Mouse (Mus musculus) MEL (cell line): ENCODE data around the gene Adcy4. TPM values are rescaled to one million over a fixed set of nuclear protein-coding genes. Genes with fewer than 3 reads are reported as not detected.

Source experiments
- DNase-seq: peaks from one replicate; pipeline ENCODE4 v3.0.0; 2011; ENCODE audit warnings: low read depth, low spot score
- H3K27ac ChIP-seq: 2 replicates; pipeline ENCODE4 v1.5.1; 2012; ENCODE audit warnings: low read depth, mild to moderate bottlenecking, control low read depth, low read length, moderate library complexity; ENCODE audit not compliant: control insufficient read depth
- H3K27me3 ChIP-seq, 2 experiments: fragments of 150-350 bp in 1 of 2; sonication (generic) in 1 of 2; 2 replicates each; pipeline ENCODE4 v1.6.1; 2012; ENCODE audit warnings: low read length in 2 of 2, mild to moderate bottlenecking in 2 of 2, improper control_type of control experiment in 1 of 2, moderate library complexity in 1 of 2; ENCODE audit not compliant: insufficient read depth in 2 of 2, control insufficient read depth in 1 of 2
- H3K36me3 ChIP-seq, 2 experiments: 2 replicates each; pipeline ENCODE4 v1.6.1; 2012 to 2014; ENCODE audit warnings: low read length in 2 of 2, improper control_type of control experiment in 1 of 2, inconsistent platforms in 1 of 2, mild to moderate bottlenecking in 1 of 2; ENCODE audit not compliant: insufficient read depth in 2 of 2, control insufficient read depth in 1 of 2
- H3K4me1 ChIP-seq, 2 experiments: fragments of 150-350 bp in 1 of 2; sonication (generic) in 1 of 2; 2 replicates each; pipeline ENCODE4 v1.6.1; 2012; ENCODE audit warnings: low read length in 2 of 2, improper control_type of control experiment in 1 of 2, mild to moderate bottlenecking in 1 of 2; ENCODE audit not compliant: insufficient read depth in 2 of 2, control insufficient read depth in 1 of 2
- H3K4me3 ChIP-seq, 2 experiments: fragments of 150-350 bp in 1 of 2; sonication (generic) in 1 of 2; 2 replicates each; pipeline ENCODE4 v1.5.1; 2012; ENCODE audit warnings: low read depth in 2 of 2, low read length in 2 of 2, mild to moderate bottlenecking in 2 of 2, moderate library complexity in 2 of 2, control low read depth in 1 of 2, improper control_type of control experiment in 1 of 2; ENCODE audit not compliant: control insufficient read depth in 1 of 2, insufficient read depth in 1 of 2
- H3K79me2 ChIP-seq: 2 replicates; pipeline ENCODE4 v1.6.1; 2012; ENCODE audit warnings: mild to moderate bottlenecking, low read length, moderate library complexity; ENCODE audit not compliant: control insufficient read depth, poor library complexity, insufficient read depth
- H3K9ac ChIP-seq: 2 replicates; pipeline ENCODE4 v1.6.1; 2012; ENCODE audit warnings: low read depth, mild to moderate bottlenecking, control low read depth, low read length, moderate library complexity; ENCODE audit not compliant: control insufficient read depth, poor library complexity, severe bottlenecking
- H3K9me3 ChIP-seq: fragments of 150-350 bp; sonication (generic); replicated peaks from 2 replicates; pipeline ENCODE4 v1.6.1; 2012; ENCODE audit warnings: mild to moderate bottlenecking, low read length, improper control_type of control experiment, moderate library complexity; ENCODE audit not compliant: insufficient read depth
- BHLHE40 ChIP-seq: IDR thresholded peaks from 2 replicates; pipeline ENCODE4 v1.6.1; 2012; ENCODE audit warnings: low read depth, mild to moderate bottlenecking, inconsistent platforms, low read length, improper control_type of control experiment, borderline replicate concordance
- E2F4 ChIP-seq: IDR thresholded peaks from 2 replicates; pipeline ENCODE4 v1.6.1; 2011; ENCODE audit warnings: low read depth, low read length, improper control_type of control experiment, borderline replicate concordance
- ETS1 ChIP-seq: IDR thresholded peaks from 2 replicates; pipeline ENCODE4 v1.6.1; 2012; ENCODE audit warnings: low read depth, mild to moderate bottlenecking, inconsistent platforms, low read length, improper control_type of control experiment, moderate library complexity
- GABPA ChIP-seq: IDR thresholded peaks from 2 replicates; pipeline ENCODE4 v1.6.1; 2012; ENCODE audit warnings: low read depth, mild to moderate bottlenecking, inconsistent platforms, low read length, improper control_type of control experiment, moderate library complexity
- HCFC1 ChIP-seq: IDR thresholded peaks from 2 replicates; pipeline ENCODE4 v1.6.1; 2012; ENCODE audit warnings: low read depth, mild to moderate bottlenecking, inconsistent platforms, low read length, improper control_type of control experiment, moderate library complexity
- KAT2A ChIP-seq: conservative IDR thresholded peaks from 2 replicates; pipeline ENCODE4 v1.6.1; 2012; ENCODE audit warnings: low read depth, low read length, improper control_type of control experiment, inconsistent platforms
- MAX ChIP-seq: IDR thresholded peaks from 2 replicates; pipeline ENCODE4 v1.6.1; 2011; ENCODE audit warnings: low read length, improper control_type of control experiment
- MYB ChIP-seq: IDR thresholded peaks from 2 replicates; pipeline ENCODE4 v1.6.1; 2011; ENCODE audit warnings: mild to moderate bottlenecking, low read depth, low read length, improper control_type of control experiment
- POLR2AphosphoS2 ChIP-seq: IDR thresholded peaks from 2 replicates; pipeline ENCODE4 v1.6.1; 2011; ENCODE audit warnings: low read length, improper control_type of control experiment
- RAD21 ChIP-seq: IDR thresholded peaks from 2 replicates; pipeline ENCODE4 v1.6.1; 2011; ENCODE audit warnings: mild to moderate bottlenecking, low read depth, low read length, improper control_type of control experiment
- SIN3A ChIP-seq: IDR thresholded peaks from 2 replicates; pipeline ENCODE4 v1.6.1; 2012; ENCODE audit warnings: low read length, improper control_type of control experiment, inconsistent platforms
- TBP ChIP-seq: IDR thresholded peaks from 2 replicates; pipeline ENCODE4 v1.8.0; 2011; ENCODE audit warnings: low read depth, low read length, improper control_type of control experiment
- TCF12 ChIP-seq: IDR thresholded peaks from 2 replicates; pipeline ENCODE4 v1.6.1; 2014; ENCODE audit warnings: low read depth, mild to moderate bottlenecking, inconsistent platforms, low read length, improper control_type of control experiment, moderate library complexity
- UBTF ChIP-seq: IDR thresholded peaks from 2 replicates; pipeline ENCODE4 v1.6.1; 2012; ENCODE audit warnings: low read depth, mild to moderate bottlenecking, inconsistent platforms, low read length, improper control_type of control experiment, moderate library complexity, borderline replicate concordance; ENCODE audit not compliant: insufficient read depth
- USF2 ChIP-seq, 2 experiments: IDR thresholded peaks; 2 replicates each; pipeline ENCODE4 v1.6.1; 2011 to 2012; ENCODE audit warnings: improper control_type of control experiment in 2 of 2, low read length in 2 of 2, borderline replicate concordance in 1 of 2, inconsistent platforms in 1 of 2, low read depth in 1 of 2, mild to moderate bottlenecking in 1 of 2; ENCODE audit not compliant: insufficient read depth in 1 of 2
- ZKSCAN1 ChIP-seq: IDR thresholded peaks from 2 replicates; pipeline ENCODE4 v1.6.1; 2012; ENCODE audit warnings: low read depth, mild to moderate bottlenecking, inconsistent platforms, low read length, improper control_type of control experiment, moderate library complexity
- ZNF384 ChIP-seq: IDR thresholded peaks from 2 replicates; pipeline ENCODE4 v1.6.1; 2012; ENCODE audit warnings: low read depth, mild to moderate bottlenecking, inconsistent platforms, low read length, improper control_type of control experiment
- polyA plus RNA-seq, 2 experiments: library from polyadenylated mRNA; stranded (reverse) in 1 of 2; unstranded in 1 of 2; fragments of >175 nt in 1 of 2; fragments of >200 nt in 1 of 2; gene quantifications; 2 replicates each; pipeline versions ENCODE4 v1.2.1 to v1.2.4; 2012; ENCODE audit warnings: low replicate concordance in 2 of 2, low read depth in 1 of 2; ENCODE audit not compliant: insufficient read length in 2 of 2, insufficient read depth in 1 of 2, missing spikeins in 1 of 2
- total RNA-seq: library from RNA; depleted of rRNA; stranded (reverse); fragments of 300-350 nt; gene quantifications from 2 replicates; pipeline ENCODE4 v1.2.3, GENCODE M21; 2012

Adcy4 gene
- total and polyA plus RNA-seq, 3 experiments = 0.19 to 0.35 TPM; not detected in 1

GRCm38 (mm10) chr14:55783171-55783957 is 531 bp downstream of the Adcy4 start:
- H3K27ac ChIP-seq = no peak overlapping the region
- TF ChIP-seq ZKSCAN1 (no peak), E2F4 (no peak), ETS1 (no peak), TCF12 (no peak), MAX (no peak), KAT2A (no peak), ZNF384 (no peak), BHLHE40 (no peak), RAD21 (no peak)
- TF ChIP-seq, all 39 proteins: peak for 0
- no peaks in the 10 kb centered on the region for H3K9me3 ChIP-seq
- peaks cover 0 to 13% of the 10 kb centered on the region in 2 experiments; a peak in 2 of 4 replicates for H3K4me1 ChIP-seq
- no peak overlapping the region for H3K9ac ChIP-seq
- no peak overlapping the region for H3K4me3 ChIP-seq
- no peak for DNase-seq
- no peaks in the 10 kb centered on the region for H3K27me3 ChIP-seq
- H3K79me2 ChIP-seq = no peaks in the 10 kb centered on the region; the same call in 1 of the 2 replicates
- H3K36me3 ChIP-seq = peaks cover 0 to 4% of the 10 kb centered on the region in 2 experiments; a peak in 1 of 4 replicates

DNA sequence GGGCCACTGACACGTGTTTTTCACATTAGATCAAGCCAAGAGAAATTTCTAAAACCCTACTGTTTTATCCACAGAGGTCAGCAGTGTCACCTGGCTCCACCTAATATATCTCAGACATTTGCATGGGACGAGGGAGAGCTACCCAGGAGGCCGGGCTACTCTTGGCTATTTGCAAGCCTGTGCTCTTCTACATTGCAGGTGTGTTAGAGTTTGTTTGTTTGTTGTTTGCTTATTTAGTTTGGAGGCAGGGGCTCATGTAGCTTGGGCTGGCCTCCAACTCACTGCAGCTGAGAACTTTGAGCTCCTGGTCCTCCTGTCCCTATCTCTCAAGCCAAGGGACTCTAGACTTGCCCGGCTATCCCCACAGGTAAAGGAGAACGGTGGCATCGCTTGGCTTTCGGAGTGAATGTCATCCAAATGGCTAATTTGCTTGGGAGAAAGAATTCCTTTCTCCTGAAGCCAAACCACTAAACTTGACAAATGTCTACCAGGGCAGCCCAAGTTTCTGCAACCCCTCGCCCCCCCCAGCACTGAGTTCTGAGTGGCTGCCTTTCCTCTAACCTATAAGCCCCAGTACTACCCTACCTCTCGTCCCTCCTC is 1.4 kb downstream of the Adcy4 start:
- Histone ChIP-seq H3K27me3 (no peaks in the 10 kb centered on the region), H3K79me2 (no peaks in the 10 kb centered on the region), H3K9ac (no peak overlapping the region), H3K4me1 (peaks cover 2 to 6% of the 10 kb centered on the region in 2 experiments; a peak in 3 of 4 replicates), H3K4me3 (no peak overlapping the region)
- TF ChIP-seq USF2 (IDR thresholded peaks at IDR 0.05; ENCODE audit: borderline replicate concordance in 1 of 2, insufficient read depth in 1 of 2, low read depth in 1 of 2, low read length in 2 of 2) (no peak), POLR2AphosphoS2 (no peak), TBP (no peak), UBTF (no peak), ZNF384 (no peak), MYB (no peak), GABPA (no peak), RAD21 (no peak), BHLHE40 (no peak), ZKSCAN1 (no peak), SIN3A (no peak), HCFC1 (no peak)
- TF ChIP-seq, all 39 proteins: peak for 0
- no peak overlapping the region for H3K27ac ChIP-seq
- H3K36me3 ChIP-seq = peaks cover 0 to 1% of the 10 kb centered on the region in 2 experiments; a peak in 2 of 4 replicates
- H3K9me3 ChIP-seq = no peaks in the 10 kb centered on the region
- DNase-seq = no peak
